Mouse (Mus musculus): Measurements from ENCODE around the gene Hsph1. TPM values are rescaled to one million over a fixed set of nuclear protein-coding genes. Genes with fewer than 3 reads are reported as not detected.

Gene Hsph1
- polyA plus RNA-seq (2015; fragmentation: Nextera tagmentation; extraction: Ambion mirVana) = 49.5 and 51.4 TPM in 2 replicates

GRCm38 (mm10) chr5:149636075-149636920 is at the start of gene Hsph1:
Hsph1 (minus strand) TSS chr5:149636376.
- ATAC-seq (ENCODE audit: insufficient read depth, low FRiP score) = peak; percentile 98
- Histone ChIP-seq H3K4me2 (ENCODE audit: low read depth, low read length) (peak within 1 kb of the TSS; percentile 63), H3K27ac (ENCODE audit: low read length) (peak within 1 kb of the TSS; percentile 85), H3K9me3 (replicated peaks; ENCODE audit: control insufficient read depth, low read length) (no peaks in the 10 kb centered on the region), H3K36me3 (ENCODE audit: control insufficient read depth, insufficient read depth, low read length) (0 out of 2 replicates have a peak, but pooled peaks cover 12% of the 10 kb centered on the region), H3K9ac (ENCODE audit: low read length) (peak within 1 kb of the TSS; percentile 83), H3K4me3 (replicated peaks; ENCODE audit: low read length) (peak within 1 kb of the TSS; percentile 73), H3K27me3 (ENCODE audit: control insufficient read depth, insufficient read depth, low read length) (no peaks in the 10 kb centered on the region), H3K4me1 (ENCODE audit: control insufficient read depth, insufficient read depth, low read length) (peaks cover 15% of the 10 kb centered on the region; the same call in 1 of the 2 replicates)
- under 1% methylated on average over 58 of the region's 60 CpGs for WGBS

GRCm38 (mm10) chr5:149680946-149681345 is 44.8 kb upstream of the Hsph1 start:
- Histone ChIP-seq H3K9me3 (replicated peaks; ENCODE audit: control insufficient read depth, low read length) (no peaks in the 10 kb centered on the region), H3K27ac (ENCODE audit: low read length) (no peak overlapping the region), H3K36me3 (ENCODE audit: control insufficient read depth, insufficient read depth, low read length) (no peaks in the 10 kb centered on the region), H3K4me2 (ENCODE audit: low read depth, low read length) (no peak overlapping the region), H3K4me1 (ENCODE audit: control insufficient read depth, insufficient read depth, low read length) (peaks cover 9% of the 10 kb centered on the region; the same call in 1 of the 2 replicates), H3K27me3 (ENCODE audit: control insufficient read depth, insufficient read depth, low read length) (no peaks in the 10 kb centered on the region), H3K4me3 (replicated peaks; ENCODE audit: low read length) (no peak overlapping the region), H3K9ac (ENCODE audit: low read length) (no peak overlapping the region)
- 70% methylated on average over 5 of the region's 5 CpGs for WGBS
- no peak for ATAC-seq (ENCODE audit: insufficient read depth, low FRiP score)

- 49% methylated on average over 7 of the region's 7 CpGs for WGBS
- H3K4me2 ChIP-seq (ENCODE audit: low read depth, low read length) = peak overlapping the region; percentile 97; the same call in 1 of the 2 replicates
Observed at GRCm38 (mm10) chr5:149679886-149680285, 43.7 kb upstream of the Hsph1 start.

GRCm38 (mm10) chr5:149679362-149679761 is 43.2 kb upstream of the Hsph1 start:
- peak overlapping the region; percentile 97 for H3K4me2 ChIP-seq (ENCODE audit: low read depth, low read length)
- H3K9ac ChIP-seq (ENCODE audit: low read length) = peak overlapping the region; percentile 96
- peak overlapping the region; percentile 75 for H3K4me3 ChIP-seq (replicated peaks; ENCODE audit: low read length)
- no peak for ATAC-seq (ENCODE audit: insufficient read depth, low FRiP score)
- no peaks in the 10 kb centered on the region for H3K9me3 ChIP-seq (replicated peaks; ENCODE audit: control insufficient read depth, low read length)
- no peaks in the 10 kb centered on the region for H3K27me3 ChIP-seq (ENCODE audit: control insufficient read depth, insufficient read depth, low read length)
- H3K4me1 ChIP-seq (ENCODE audit: control insufficient read depth, insufficient read depth, low read length) = peaks cover 9% of the 10 kb centered on the region; the same call in 1 of the 2 replicates
- H3K27ac ChIP-seq (ENCODE audit: low read length) = no peak overlapping the region
- 11% methylated on average over 12 of the region's 12 CpGs for WGBS
- H3K36me3 ChIP-seq (ENCODE audit: control insufficient read depth, insufficient read depth, low read length) = no peaks in the 10 kb centered on the region

More at GRCm38 (mm10) chr5:149679886-149680285, 43.7 kb upstream of the Hsph1 start:
- H3K9me3 ChIP-seq (replicated peaks; ENCODE audit: control insufficient read depth, low read length) = no peaks in the 10 kb centered on the region
- H3K27me3 ChIP-seq (ENCODE audit: control insufficient read depth, insufficient read depth, low read length) = no peaks in the 10 kb centered on the region
- no peak overlapping the region for H3K4me3 ChIP-seq (replicated peaks; ENCODE audit: low read length)
- H3K27ac ChIP-seq (ENCODE audit: low read length) = no peak overlapping the region
- ATAC-seq (ENCODE audit: insufficient read depth, low FRiP score) = no peak
- peaks cover 9% of the 10 kb centered on the region; the same call in 1 of the 2 replicates for H3K4me1 ChIP-seq (ENCODE audit: control insufficient read depth, insufficient read depth, low read length)
- H3K9ac ChIP-seq (ENCODE audit: low read length) = no peak overlapping the region
- H3K36me3 ChIP-seq (ENCODE audit: control insufficient read depth, insufficient read depth, low read length) = no peaks in the 10 kb centered on the region

- H3K27me3 ChIP-seq (ENCODE audit: control insufficient read depth, insufficient read depth, low read length) = no peaks in the 10 kb centered on the region
- peak; percentile 20; the same call in 1 of the 2 replicates for ATAC-seq (ENCODE audit: insufficient read depth, low FRiP score)
- no peaks in the 10 kb centered on the region for H3K36me3 ChIP-seq (ENCODE audit: control insufficient read depth, insufficient read depth, low read length)
- no peaks in the 10 kb centered on the region for H3K9me3 ChIP-seq (replicated peaks; ENCODE audit: control insufficient read depth, low read length)
- peak overlapping the region; percentile 97 for H3K4me2 ChIP-seq (ENCODE audit: low read depth, low read length)
- no peak overlapping the region for H3K27ac ChIP-seq (ENCODE audit: low read length)
- H3K4me3 ChIP-seq (replicated peaks; ENCODE audit: low read length) = peak overlapping the region; percentile 75
- peak overlapping the region; percentile 96 for H3K9ac ChIP-seq (ENCODE audit: low read length)
- WGBS = 5% methylated on average over 15 of the region's 15 CpGs
- H3K4me1 ChIP-seq (ENCODE audit: control insufficient read depth, insufficient read depth, low read length) = peaks cover 9% of the 10 kb centered on the region; the same call in 1 of the 2 replicates
Observed at GRCm38 (mm10) chr5:149678990-149679348, 42.8 kb upstream of the Hsph1 start.

- Histone ChIP-seq H3K9ac (ENCODE audit: low read length) (peak within 1 kb of the TSS; percentile 96), H3K36me3 (ENCODE audit: control insufficient read depth, insufficient read depth, low read length) (no peaks in the 10 kb centered on the region), H3K9me3 (replicated peaks; ENCODE audit: control insufficient read depth, low read length) (no peaks in the 10 kb centered on the region), H3K27me3 (ENCODE audit: control insufficient read depth, insufficient read depth, low read length) (no peaks in the 10 kb centered on the region), H3K27ac (ENCODE audit: low read length) (peak within 1 kb of the TSS; percentile 78), H3K4me3 (replicated peaks; ENCODE audit: low read length) (peak within 1 kb of the TSS; percentile 75), H3K4me2 (ENCODE audit: low read depth, low read length) (peak within 1 kb of the TSS; percentile 97), H3K4me1 (ENCODE audit: control insufficient read depth, insufficient read depth, low read length) (peaks cover 9% of the 10 kb centered on the region; the same call in 1 of the 2 replicates)
- peak; percentile 97 for ATAC-seq (ENCODE audit: insufficient read depth, low FRiP score)
- under 1% methylated on average over 76 of the region's 106 CpGs for WGBS
Observed at GRCm38 (mm10) chr5:149678100-149678989, 42.2 kb upstream of the Hsph1 start, which contains the start of gene B3glct. B3glct (plus strand) TSS chr5:149678230.

- Histone ChIP-seq H3K9me3 (replicated peaks; ENCODE audit: control insufficient read depth, low read length) (no peaks in the 10 kb centered on the region), H3K27me3 (ENCODE audit: control insufficient read depth, insufficient read depth, low read length) (no peaks in the 10 kb centered on the region), H3K27ac (ENCODE audit: low read length) (no peak overlapping the region), H3K4me3 (replicated peaks; ENCODE audit: low read length) (no peak overlapping the region), H3K36me3 (ENCODE audit: control insufficient read depth, insufficient read depth, low read length) (no peaks in the 10 kb centered on the region), H3K9ac (ENCODE audit: low read length) (no peak overlapping the region), H3K4me1 (ENCODE audit: control insufficient read depth, insufficient read depth, low read length) (peaks cover 9% of the 10 kb centered on the region; the same call in 1 of the 2 replicates), H3K4me2 (ENCODE audit: low read depth, low read length) (no peak overlapping the region)
- no peak for ATAC-seq (ENCODE audit: insufficient read depth, low FRiP score)
- 87% methylated on average over 3 of the region's 3 CpGs for WGBS
Observed at GRCm38 (mm10) chr5:149677196-149677595, 41.0 kb upstream of the Hsph1 start.

GRCm38 (mm10) chr5:149663417-149663816 is 27.2 kb upstream of the Hsph1 start:
- Histone ChIP-seq H3K9me3 (replicated peaks; ENCODE audit: control insufficient read depth, low read length) (peaks cover 3% of the 10 kb centered on the region; the same call in 1 of the 2 replicates), H3K4me3 (replicated peaks; ENCODE audit: low read length) (no peak overlapping the region), H3K27ac (ENCODE audit: low read length) (no peak overlapping the region), H3K4me2 (ENCODE audit: low read depth, low read length) (no peak overlapping the region), H3K9ac (ENCODE audit: low read length) (no peak overlapping the region), H3K4me1 (ENCODE audit: control insufficient read depth, insufficient read depth, low read length) (no peaks in the 10 kb centered on the region), H3K27me3 (ENCODE audit: control insufficient read depth, insufficient read depth, low read length) (no peaks in the 10 kb centered on the region), H3K36me3 (ENCODE audit: control insufficient read depth, insufficient read depth, low read length) (no peaks in the 10 kb centered on the region)
- no peak for ATAC-seq (ENCODE audit: insufficient read depth, low FRiP score)
- WGBS = 84% methylated on average over 5 of the region's 5 CpGs
